Mouse (Mus musculus): ENCODE results near the gene Csad.
"Not testable (repeated sequence)": the region's sequence is repeated elsewhere in the genome, so short reads cannot be mapped to it uniquely, and the experiment has no call there.

Csad gene

GRCm38 (mm10) chr15:102233896-102234295, 29.4 kb upstream of the Csad start:
- DNase-seq: peak; percentile 92

GRCm38 (mm10) chr15:102232764-102233163, 28.2 kb upstream of the Csad start:
- DNase-seq: no peak

DNA sequence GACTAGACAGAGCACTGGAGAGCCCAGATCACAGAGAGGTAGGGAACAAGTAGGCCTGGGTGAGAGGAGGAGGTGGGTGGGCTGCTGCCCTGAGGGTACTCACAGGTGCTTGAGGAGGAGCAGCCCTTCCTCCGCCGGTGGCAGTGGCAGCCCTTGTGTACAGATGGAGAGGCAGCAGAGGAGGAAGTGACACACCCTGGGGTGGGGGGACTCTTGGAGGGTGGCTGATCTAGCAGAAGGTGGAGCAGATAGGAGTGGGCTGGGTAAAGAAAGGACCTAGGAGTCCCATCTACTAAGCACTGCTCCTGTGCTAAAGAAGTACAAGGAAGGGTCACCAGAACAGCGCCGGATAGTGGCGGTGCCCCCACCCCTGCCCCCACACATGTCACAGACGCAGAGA, 27.2 kb upstream of the Csad start, which contains the start of gene Itgb7:
Gene Itgb7 (minus strand): TSS at position 197 of the 400 bp plus-strand sequence.
- DNase-seq: peak; percentile 94

- DNase-seq: peak; percentile 86
Observed at GRCm38 (mm10) chr15:102230408-102231321, 26.1 kb upstream of the Csad start.

GRCm38 (mm10) chr15:102225619-102226018, 21.1 kb upstream of the Csad start:
- DNase-seq: not testable (repeated sequence)

- DNase-seq: no peak
Observed at GRCm38 (mm10) chr15:102224992-102225617, 20.6 kb upstream of the Csad start.

DNA sequence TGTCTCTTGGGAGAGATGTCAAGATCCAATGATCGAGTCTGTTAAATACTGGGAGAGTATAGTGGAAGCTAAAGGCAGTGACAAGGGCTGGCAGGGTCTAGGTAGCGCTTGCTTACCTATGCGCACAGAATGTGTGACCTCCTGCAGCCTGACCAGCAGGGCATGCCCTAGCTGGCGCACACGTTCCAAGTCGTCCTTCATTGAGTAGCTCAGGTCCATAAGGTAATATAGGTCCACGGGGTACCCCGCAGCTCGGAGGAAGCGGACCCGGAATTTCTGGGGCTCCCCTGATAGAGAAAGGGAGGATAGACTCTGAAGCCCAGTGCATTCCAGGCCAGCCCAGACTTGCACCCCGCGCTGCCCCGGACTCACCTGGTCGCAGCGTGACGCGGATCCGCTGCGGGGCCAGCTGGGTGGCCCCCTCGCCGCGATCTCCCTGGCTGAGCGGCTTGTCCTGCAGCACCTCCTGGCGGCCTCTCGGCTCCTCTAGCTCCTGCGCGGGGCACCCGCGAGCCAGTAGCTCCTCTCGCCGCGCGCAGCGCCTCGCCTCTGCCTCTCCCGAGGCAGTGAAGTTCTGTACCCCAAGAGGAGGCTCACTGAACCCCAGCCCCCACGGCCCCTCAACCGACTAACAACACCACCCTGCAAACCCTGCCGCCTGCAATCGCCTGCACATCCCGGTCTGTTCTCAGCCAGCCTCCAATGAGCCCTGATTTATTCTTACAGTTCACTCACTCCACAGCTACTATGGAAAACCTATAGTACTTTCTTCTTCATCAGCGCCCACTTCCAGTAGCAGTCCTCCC, 19.9 kb upstream of the Csad start:
- peak; percentile 98 for DNase-seq

- no peak for DNase-seq
Observed at GRCm38 (mm10) chr15:102222386-102222785, 17.9 kb upstream of the Csad start.

DNA sequence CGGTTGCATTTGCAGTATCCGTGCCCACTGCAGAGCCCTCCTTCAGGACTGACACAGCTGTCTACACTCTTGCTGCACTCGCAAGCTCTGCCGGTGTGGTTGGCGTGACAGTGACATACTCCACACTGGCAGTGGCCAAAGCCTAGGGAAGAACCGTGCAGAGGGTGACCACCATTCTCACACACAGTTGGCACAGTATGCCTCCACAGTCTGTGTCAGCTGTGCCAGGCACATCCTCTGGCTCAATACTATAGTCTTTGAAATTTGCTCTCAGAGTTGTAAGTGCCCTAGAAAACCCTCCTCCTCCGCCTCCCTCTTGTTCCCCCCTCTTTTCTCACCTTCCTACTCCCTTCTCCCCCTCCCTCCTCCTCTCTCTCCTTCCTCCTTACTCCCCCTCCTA, 12.8 kb upstream of the Csad start:
- DNase-seq: no peak

- DNase-seq: no peak
Observed at GRCm38 (mm10) chr15:102216459-102217228, 12.1 kb upstream of the Csad start.

DNA sequence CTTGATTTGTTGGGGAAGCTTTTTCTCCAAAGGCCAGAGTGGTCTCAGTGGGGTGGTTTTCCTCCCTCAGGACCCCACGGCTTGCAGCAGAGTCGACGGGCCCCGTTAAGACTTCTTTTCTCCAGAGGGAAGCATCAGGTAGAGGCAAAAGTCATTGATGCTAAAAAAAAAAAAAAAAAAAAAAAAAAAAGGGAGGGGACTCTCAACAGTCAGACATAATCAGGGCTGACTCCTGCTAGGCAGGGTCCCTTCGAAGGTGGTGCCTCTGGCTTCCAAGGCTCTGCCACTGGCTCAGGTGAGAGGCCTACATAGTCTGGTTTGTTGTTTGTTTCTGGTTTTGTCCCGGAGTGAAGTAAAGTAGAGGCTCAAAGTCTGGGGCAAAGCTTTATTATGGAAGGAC, 11.1 kb upstream of the Csad start:
- DNase-seq: no peak

- no peak for DNase-seq
Observed at GRCm38 (mm10) chr15:102214132-102214531, 9.6 kb upstream of the Csad start.

DNA sequence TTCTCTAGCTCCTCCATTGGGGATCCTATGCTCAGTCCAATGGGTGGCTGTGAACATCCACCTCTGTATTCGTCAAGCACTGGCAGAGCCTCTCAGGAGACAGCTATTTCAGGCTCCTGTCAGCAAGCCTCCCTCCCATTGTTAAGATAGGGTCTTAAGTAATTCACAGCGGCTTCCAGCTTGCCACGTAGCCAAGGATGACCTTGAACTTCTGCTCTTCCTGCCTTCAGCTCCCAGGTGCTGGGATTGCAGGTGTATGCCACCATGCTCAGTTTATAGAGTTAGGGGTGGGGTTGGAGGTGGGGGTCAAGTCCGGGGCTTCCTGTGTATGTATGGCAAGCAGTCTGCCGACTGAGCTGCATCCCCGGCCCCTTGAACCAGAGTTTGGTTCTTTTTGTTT, 7.4 kb upstream of the Csad start:
- no peak for DNase-seq

DNA sequence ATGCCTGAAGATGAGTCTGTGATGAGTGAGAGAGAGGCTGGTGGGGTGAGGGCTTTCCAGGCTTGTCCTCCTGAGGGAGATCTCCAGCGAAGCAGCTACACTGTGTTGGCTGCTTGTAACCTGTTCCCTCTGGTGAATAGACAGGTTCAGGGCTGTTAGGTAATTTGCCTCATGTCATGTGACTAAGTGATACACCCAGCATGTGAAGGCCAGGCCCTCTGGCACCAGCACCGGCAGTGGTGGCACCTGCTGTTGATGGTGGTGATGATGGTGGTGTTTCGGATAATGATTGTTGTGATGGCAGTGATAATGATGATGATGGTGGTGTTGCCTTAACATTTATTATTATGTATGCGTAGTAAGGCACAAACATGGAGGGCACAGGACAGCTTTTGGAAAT, 6.3 kb upstream of the Csad start:
- no peak for DNase-seq

- no peak for DNase-seq
Observed at GRCm38 (mm10) chr15:102209114-102209513, 4.6 kb upstream of the Csad start.

- no peak for DNase-seq
Observed at GRCm38 (mm10) chr15:102208092-102208561, 3.6 kb upstream of the Csad start.

DNA sequence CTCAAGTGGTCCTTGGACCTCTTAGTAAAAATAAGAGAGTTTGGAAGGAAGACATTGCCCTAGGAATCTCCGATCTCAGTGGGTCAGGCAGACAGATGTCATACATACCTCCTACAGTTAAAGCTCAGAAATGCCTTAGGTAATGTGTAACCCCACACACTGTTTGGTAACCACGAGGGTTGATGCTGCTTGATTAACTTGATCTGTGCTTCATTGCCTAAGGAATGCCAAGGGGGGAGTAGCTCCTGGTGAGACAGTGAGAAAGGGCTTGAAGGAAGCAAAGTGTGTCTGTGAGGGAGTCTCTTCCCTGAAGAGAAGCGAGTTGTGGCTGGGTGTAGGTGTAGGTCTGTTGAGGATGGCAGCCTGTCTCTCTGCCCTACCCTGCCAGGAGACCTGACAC, 2.8 kb upstream of the Csad start:
- DNase-seq: no peak

DNA sequence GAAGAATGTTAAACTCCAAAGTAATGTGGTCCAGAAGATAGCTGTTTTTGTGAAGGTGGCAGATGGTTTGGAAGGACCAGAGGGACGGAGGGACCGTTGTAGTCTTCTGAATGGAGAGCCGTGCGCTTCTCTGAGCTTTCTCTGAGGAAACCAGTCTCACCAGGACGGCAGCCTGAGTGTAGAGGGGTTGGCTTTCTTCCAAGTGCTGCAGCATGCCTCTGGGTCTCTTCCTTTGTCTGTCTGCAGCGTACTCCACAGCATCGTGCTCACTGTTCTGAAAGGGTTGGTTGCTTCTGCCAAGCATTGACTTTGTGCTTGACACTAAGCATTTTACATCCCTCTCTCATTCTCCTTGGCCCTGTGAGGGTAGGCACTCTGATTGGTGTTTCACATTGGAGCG, 1.3 kb upstream of the Csad start:
- DNase-seq: no peak

DNA sequence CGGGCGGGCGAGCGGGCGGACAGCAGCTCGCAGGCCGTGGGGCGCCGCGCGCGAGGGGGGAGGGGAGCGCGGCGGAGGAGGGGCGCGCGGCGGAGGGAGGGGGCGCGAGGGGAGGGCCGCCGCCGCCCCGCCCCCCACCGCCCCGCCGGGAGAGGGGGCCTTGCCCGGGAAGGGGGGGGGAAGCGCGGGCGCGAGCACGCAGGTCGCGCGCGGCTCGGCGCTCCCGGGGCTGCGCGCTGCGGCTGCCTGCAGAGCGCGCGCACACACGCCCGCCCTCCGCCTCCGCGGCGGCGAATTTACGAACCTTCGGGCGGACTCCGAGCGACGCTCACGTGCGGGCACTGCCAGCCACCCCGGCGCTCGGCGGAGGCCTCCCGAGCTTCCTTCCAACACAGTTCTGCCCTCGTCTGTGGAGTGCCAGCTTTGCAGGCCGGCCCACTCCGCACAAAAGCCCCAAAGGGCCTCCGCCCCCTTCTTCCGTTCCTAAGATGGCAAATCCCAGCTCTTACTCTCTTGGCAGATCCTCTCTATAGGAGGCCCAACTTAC, 616 bp downstream of the Csad start:
- DNase-seq: peak; percentile 97

DNA sequence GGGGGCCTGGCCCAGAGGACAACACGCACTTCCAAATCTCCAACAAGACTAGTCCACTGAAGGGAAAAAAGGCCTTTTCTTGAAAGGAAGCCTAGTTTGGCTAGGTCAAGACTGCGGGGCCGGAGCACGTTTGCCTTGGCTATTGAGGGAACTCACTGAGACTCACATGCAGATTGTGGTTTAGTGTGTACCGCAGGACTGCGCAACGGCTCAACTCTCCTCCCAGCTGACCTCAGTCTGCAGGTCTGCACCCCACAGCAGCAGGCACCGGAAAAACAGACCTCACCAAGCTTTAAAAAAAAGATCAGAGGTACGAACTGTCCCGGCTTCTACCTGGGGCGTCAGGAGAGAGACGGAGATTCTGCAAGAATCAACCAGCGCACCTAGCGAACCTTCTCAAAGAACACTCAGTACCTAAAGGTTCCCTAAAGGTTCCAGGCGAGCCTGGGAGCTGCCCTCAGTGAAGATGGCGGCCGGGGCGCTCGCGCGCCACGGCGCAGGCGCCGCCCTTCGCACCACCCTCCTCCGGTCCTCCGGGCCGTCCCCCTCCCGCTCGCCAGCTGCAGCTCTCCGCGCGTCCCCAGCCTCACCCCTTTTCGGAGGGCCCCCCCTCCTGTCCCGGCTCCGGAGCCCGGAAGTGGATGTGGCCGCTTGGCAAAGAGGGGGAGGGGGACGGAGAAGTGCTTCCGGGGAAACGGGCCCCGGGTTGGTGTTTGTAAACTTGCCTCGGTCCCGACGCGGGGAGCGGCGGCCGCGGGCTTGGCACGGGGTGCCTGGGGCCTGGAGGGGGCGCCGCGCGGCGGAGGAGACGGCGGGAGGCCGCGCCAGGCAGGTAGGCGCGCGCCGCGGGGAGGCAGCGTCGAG, 1.3 kb downstream of the Csad start, which contains the start of gene Zfp740:
Gene Zfp740 (plus strand): TSS at position 279 of the 864 bp plus-strand sequence.
- DNase-seq: peak; percentile 100

DNA sequence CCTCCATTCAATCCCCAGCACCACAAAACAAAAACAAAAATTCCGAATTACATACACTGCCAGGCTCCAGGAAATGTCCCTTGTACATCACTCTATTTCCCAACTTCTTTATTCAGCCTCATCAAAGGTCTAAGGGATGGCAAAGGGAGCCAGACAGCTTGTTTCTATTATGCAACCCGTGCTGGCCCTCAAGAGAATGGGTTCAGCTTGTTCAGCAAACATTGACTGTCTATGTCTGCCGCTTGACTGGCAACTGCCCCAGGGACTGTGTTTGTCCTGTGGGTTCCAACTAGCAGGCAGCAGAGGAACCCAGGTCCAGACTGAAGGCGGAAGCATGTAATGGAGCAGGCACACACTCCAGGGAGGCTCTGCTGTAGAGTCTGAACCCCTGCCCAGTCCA, 5.7 kb downstream of the Csad start:
- no peak for DNase-seq

Measured in heart, adult 11 months (tissue).